Mouse (Mus musculus) ES-E14 (cell line): Measurements from ENCODE around the gene Mansc4. TPM values are rescaled to one million over a fixed set of nuclear protein-coding genes. Genes with fewer than 3 reads are reported as not detected.

Source experiments
- DNase-seq: peaks from one replicate; pipeline ENCODE4 v3.0.0-alpha.2; 2013; ENCODE audit warnings: low read depth, low spot score
- H3K27ac ChIP-seq: 2 replicates; pipeline ENCODE4 v1.5.1; 2012; ENCODE audit warnings: low read depth, mild to moderate bottlenecking, low read length, moderate library complexity, mixed read lengths; ENCODE audit not compliant: poor library complexity, insufficient read depth, severe bottlenecking
- H3K36me3 ChIP-seq: 2 replicates; pipeline ENCODE4 v1.6.1; 2012; ENCODE audit warnings: mild to moderate bottlenecking, low read length, moderate library complexity, mixed read lengths; ENCODE audit not compliant: control insufficient read depth, poor library complexity, insufficient read depth, severe bottlenecking
- H3K4me1 ChIP-seq, 2 experiments: fragments of 150-350 bp in 1 of 2; sonication (generic) in 1 of 2; 2 replicates each; pipeline ENCODE4 v1.6.1; 2012; ENCODE audit warnings: low read length in 2 of 2, mild to moderate bottlenecking in 1 of 2, mixed read lengths in 1 of 2; ENCODE audit not compliant: control insufficient read depth in 2 of 2, insufficient read depth in 2 of 2, poor library complexity in 1 of 2
- H3K4me3 ChIP-seq, 2 experiments: fragments of 150-350 bp in 1 of 2; sonication (generic) in 1 of 2; 2 replicates each; pipeline ENCODE4 v1.5.1; 2012; ENCODE audit warnings: low read length in 2 of 2, low read depth in 1 of 2, mild to moderate bottlenecking in 1 of 2, mixed read lengths in 1 of 2; ENCODE audit not compliant: insufficient read depth in 1 of 2, poor library complexity in 1 of 2, severe bottlenecking in 1 of 2
- H3K9ac ChIP-seq: 2 replicates; pipeline ENCODE4 v1.6.1; 2012; ENCODE audit warnings: low read depth, mild to moderate bottlenecking, low read length, mixed read lengths; ENCODE audit not compliant: poor library complexity, insufficient read depth, severe bottlenecking
- H3K9me3 ChIP-seq: fragments of 150-350 bp; sonication (generic); 2 replicates; pipeline ENCODE4 v1.6.1; 2012; ENCODE audit warnings: low read depth, mild to moderate bottlenecking, low read length; ENCODE audit not compliant: control insufficient read depth, insufficient read depth
- CHD2 ChIP-seq: IDR thresholded peaks from 2 replicates; pipeline ENCODE4 v1.6.1; 2014; ENCODE audit warnings: mild to moderate bottlenecking, low read depth, low read length, inconsistent platforms
- HCFC1 ChIP-seq: IDR thresholded peaks from 2 replicates; pipeline ENCODE4 v1.6.1; 2012; ENCODE audit warnings: low read length, inconsistent platforms, borderline replicate concordance; ENCODE audit not compliant: insufficient read depth
- MAFK ChIP-seq: IDR thresholded peaks from 2 replicates; pipeline ENCODE4 v1.6.1; 2014; ENCODE audit warnings: mild to moderate bottlenecking, low read depth, low read length, inconsistent platforms; ENCODE audit not compliant: insufficient read depth
- ZC3H11A ChIP-seq: IDR thresholded peaks from 2 replicates; pipeline ENCODE4 v1.6.1; 2012; ENCODE audit warnings: low read depth, mild to moderate bottlenecking, inconsistent platforms, low read length, borderline replicate concordance
- ZNF384 ChIP-seq: IDR thresholded peaks from 2 replicates; pipeline ENCODE4 v1.6.1; 2012; ENCODE audit warnings: low read depth, low read length, inconsistent platforms
- in situ Hi-C, 2 experiments: fragments of 600-800 bp; cut with MboI; formaldehyde crosslinking; loops; one replicate each; pipeline ENCODE4 v1.15.1; 2025; ENCODE audit warnings: low sequenced_read_pairs in 2 of 2, inconsistent platforms in 1 of 2; ENCODE audit not compliant: unreplicated experiment in 2 of 2
- total RNA-seq: library from RNA; depleted of rRNA; stranded (reverse); fragments of 300-350 nt; gene quantifications from 2 replicates; pipeline ENCODE4 v1.2.3, GENCODE M21; 2012

Gene Mansc4
- total RNA-seq, 1 experiment = 0.80 TPM

GRCm38 (mm10) chr6:147075808-147076387 lies 10.9 kb downstream of the Mansc4 start:
- H3K36me3 ChIP-seq = peaks cover 9% of the 10 kb centered on the region; the same call in 1 of the 2 replicates
- peaks cover 6 to 27% of the 10 kb centered on the region in 2 experiments; a peak in 3 of 4 replicates for H3K4me1 ChIP-seq
- H3K4me3 ChIP-seq = no peak overlapping the region
- H3K9ac ChIP-seq = 0 out of 2 replicates have a peak overlapping the region, but pooled peaks have one; percentile 15
- no peak for DNase-seq
- in situ Hi-C loops = no loop called here
- no peaks in the 10 kb centered on the region for H3K9me3 ChIP-seq
- H3K27ac ChIP-seq = no peak overlapping the region
- TF ChIP-seq ZC3H11A = no peak
- TF ChIP-seq MAFK = no peak
- TF ChIP-seq ZNF384 = no peak
- TF ChIP-seq HCFC1 = no peak
- TF ChIP-seq CHD2 = no peak

- no peaks in the 10 kb centered on the region for H3K9me3 ChIP-seq
- no peak for DNase-seq
- H3K27ac ChIP-seq = no peak overlapping the region
- peaks cover 0 to 4% of the 10 kb centered on the region in 2 experiments; a peak in 1 of 4 replicates for H3K4me1 ChIP-seq
- TF ChIP-seq HCFC1 = no peak
- TF ChIP-seq CHD2 = no peak
- TF ChIP-seq ZNF384 = no peak
- no peak for TF ChIP-seq ZC3H11A
- TF ChIP-seq MAFK = no peak
- H3K36me3 ChIP-seq = peaks cover 30% of the 10 kb centered on the region
- in situ Hi-C loops = no loop called here
- H3K9ac ChIP-seq = no peak overlapping the region
- no peak overlapping the region for H3K4me3 ChIP-seq
Observed at GRCm38 (mm10) chr6:147064944-147065261, 21.9 kb downstream of the Mansc4 start.

GRCm38 (mm10) chr6:147064226-147064943 lies 22.4 kb downstream of the Mansc4 start:
- peaks cover 30% of the 10 kb centered on the region for H3K36me3 ChIP-seq
- H3K9ac ChIP-seq = no peak overlapping the region
- no peak overlapping the region for H3K4me3 ChIP-seq
- no peak overlapping the region for H3K27ac ChIP-seq
- H3K9me3 ChIP-seq = no peaks in the 10 kb centered on the region
- in situ Hi-C loops = no loop called here
- H3K4me1 ChIP-seq = peaks cover 0 to 4% of the 10 kb centered on the region in 2 experiments; a peak in 1 of 4 replicates
- DNase-seq = no peak
- no peak for TF ChIP-seq MAFK
- TF ChIP-seq HCFC1 = no peak
- no peak for TF ChIP-seq CHD2

DNA sequence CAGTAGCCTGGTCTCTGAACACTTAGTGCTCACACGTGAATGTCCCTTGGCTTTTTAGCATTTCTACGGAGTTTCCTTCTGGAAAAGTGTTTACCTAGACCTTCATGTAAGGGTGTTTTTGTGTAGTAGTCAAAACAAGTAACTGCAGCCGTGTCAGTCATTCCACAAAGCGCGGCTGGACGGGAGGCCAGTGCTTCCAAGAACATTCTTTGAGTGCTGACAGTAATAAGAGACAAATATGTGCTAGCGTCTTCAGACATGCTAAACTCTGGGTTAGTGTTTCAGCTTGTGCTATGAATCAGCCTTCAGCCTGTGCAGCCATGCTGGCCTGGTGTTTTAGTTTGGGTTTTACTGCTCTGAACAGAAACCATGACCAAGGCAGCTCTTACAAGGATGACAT lies 24.1 kb downstream of the Mansc4 start:
- H3K27ac ChIP-seq = no peak overlapping the region

More for the DNA sequence above, 24.1 kb downstream of the Mansc4 start:
- H3K9ac ChIP-seq = no peak overlapping the region
- no peak overlapping the region for H3K4me3 ChIP-seq
- peaks cover 0 to 4% of the 10 kb centered on the region in 2 experiments; a peak in 1 of 4 replicates for H3K4me1 ChIP-seq
- peaks cover 32% of the 10 kb centered on the region for H3K36me3 ChIP-seq
- no peak for DNase-seq
- no peaks in the 10 kb centered on the region for H3K9me3 ChIP-seq
- in situ Hi-C loops = no loop called here
- TF ChIP-seq CHD2 (no peak), MAFK (no peak), ZNF384 (no peak), HCFC1 (no peak), ZC3H11A (no peak)
